Mouse (Mus musculus) activated CD4-positive, CD25-positive, alpha-beta regulatory T cell, adult 4 months (primary cell): ENCODE data around the gene Cnnm4. TPM values are rescaled to one million over a fixed set of nuclear protein-coding genes. Genes with fewer than 3 reads are reported as not detected.
"Not testable (repeated sequence)": the region's sequence is repeated elsewhere in the genome, so short reads cannot be mapped to it uniquely, and the experiment has no call there.

Source experiments
- ATAC-seq: one replicate; pipeline ENCODE4 v1.8.0; 2017
- polyA plus RNA-seq, 2 experiments: library from polyadenylated mRNA; unstranded; fragments of 100-300 nt; shearing (Covaris generic); gene quantifications; one replicate each; pipeline ENCODE4 v1.2.1; 2017

The Cnnm4 gene
- polyA plus RNA-seq, 2 experiments from 2014 or later: 9.0 to 10.4 TPM

DNA sequence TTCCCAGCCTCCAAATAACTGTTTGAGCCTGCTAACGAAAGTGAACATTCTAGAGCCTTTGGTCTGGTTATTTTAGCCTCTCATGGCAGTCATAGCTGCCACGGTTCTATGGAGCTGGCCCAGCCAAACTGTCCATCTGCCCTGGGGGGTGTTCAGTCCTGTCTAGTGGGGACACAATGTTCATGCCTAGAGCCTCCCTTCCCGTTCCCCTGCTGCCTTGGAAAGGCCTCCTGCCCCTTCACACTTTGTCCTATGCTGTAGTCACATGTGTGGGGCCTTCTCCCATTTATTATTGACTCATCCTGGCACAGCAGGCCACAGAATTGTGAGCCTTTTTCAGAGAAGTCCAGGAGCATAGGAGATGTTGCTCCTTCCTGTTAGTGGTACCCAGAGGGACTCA lies 46.8 kb downstream of the Cnnm4 start:
- ATAC-seq: no peak

DNA sequence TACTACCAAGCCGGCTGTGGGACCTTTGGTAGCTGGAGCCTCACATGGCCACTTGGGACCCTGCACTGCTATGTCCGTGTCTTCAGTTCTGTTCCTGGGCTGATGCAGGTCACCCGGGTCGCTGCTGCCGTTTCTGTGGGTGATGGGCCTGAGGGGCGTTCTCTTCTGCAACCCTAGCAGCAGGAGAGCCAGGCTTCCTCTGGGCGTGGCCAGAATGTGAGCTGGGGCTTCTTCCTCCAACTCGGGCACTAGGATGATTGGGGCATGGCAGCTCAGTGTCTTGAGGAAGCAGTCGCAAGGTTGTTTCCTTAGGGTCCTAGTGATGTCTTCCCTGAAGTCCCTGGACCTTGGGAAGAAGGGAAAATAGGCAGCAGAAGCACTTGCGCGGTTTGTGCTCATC lies 48.2 kb downstream of the Cnnm4 start:
- no peak for ATAC-seq

DNA sequence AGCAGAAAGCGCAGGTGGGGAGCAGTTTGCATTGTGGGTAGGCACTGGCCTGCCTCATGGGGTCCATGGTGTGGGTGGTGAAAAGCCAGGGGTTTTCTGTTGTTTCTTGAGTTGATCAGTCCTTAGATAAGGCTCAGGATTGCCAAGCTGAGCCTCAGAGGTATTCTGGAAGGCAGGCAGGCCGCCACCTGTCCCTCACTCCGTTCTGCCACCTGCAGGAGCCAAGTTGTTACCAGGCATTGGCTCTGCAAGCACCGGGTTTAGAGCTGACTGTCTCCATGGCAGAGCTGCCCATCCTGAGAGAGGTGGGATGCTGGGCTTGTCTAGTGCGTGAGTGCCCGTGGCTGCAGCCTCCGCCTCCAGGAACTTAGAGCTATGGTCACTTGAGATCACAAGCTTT lies 50.8 kb downstream of the Cnnm4 start:
- ATAC-seq: no peak

DNA sequence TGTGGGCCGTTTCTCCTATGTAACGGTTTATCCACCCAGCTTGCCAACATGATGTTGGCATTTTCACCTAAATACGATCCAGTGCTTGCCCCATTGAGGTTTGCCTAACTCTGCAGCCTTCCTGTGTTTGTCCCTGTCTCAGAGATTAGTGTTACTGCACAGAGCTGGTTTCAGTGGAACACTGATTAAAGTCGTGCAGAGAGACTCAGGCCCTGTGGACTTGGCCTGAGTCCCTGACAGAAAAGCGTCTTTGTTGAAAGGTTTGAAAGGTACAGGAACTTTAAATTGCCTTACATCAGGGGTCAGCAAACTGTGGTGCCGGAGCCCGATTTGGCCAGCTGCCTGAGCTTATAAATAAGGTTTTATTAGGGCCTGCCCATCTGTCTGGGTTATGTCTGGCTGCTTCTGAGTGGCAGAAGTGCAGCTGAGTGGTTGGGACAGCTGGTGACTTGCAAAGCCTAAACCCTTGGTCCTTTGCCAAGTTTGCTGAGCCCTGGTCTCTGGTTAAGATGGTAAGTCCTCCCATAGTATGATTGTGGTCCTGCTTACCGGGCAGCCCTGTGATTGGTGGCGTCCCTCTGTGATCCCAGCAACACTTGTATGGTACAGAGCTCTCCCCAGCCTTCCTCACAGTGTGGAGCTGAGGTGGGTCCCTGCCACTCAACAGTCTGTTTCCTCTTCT lies 52.1 kb downstream of the Cnnm4 start:
- ATAC-seq: no peak

DNA sequence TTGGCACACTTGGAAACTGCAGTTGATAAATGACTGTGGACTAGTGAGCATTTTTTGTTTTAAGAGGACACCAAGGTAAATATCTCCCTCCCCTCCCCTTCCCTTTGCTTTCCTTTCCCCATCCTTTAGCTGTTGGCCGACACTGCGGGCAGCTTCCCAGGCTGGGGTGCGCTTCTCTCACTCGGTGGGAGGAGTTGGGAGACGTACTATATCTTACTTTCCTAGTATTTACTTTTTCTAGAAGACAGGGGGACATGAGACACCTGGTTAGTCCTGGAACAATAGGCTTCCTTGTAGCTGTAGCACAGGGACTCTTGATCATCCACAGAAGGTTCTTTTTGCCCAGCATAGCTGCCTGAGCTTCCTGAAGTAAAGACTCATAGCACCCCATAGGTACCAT lies 52.6 kb downstream of the Cnnm4 start:
- ATAC-seq: no peak

DNA sequence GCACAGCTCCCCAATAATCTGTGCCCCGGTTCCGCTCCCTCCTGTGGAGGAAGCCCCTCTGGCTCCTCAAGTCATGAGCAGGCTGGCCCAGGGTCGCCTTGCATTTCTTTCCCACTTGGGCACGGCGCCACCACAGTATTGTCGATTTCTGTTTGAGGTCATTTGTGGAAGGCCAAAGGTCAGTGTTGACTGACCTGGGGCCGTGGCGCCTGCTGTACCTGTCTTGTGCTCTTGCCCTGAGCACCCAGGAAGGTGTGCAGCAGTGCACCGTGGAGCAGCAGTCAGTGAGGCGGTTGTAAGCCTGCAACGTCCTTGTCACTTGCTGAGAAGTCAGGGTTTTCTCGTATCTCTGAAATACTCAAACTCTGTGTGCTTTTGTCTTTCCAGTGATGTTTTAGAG lies 54.4 kb downstream of the Cnnm4 start:
- no peak for ATAC-seq

DNA sequence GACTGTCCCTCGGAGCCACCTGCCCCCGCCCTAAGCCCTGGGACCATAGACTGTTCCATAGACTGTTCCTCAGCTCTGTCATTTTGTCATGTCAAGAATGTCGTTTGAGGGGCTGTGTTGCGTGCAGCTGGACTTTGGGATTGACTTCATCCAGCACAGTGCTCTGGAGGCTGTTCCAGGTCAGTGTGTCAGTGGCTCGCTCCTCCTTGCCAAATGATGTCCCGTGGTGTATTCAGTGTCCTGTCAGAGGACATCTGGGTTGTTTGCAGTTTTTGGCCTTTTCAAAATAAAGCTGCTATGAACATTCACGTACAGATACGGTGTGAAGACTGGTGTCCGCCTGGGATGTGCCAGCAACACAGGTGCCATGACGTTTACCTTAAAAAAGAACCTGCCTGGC lies 55.5 kb downstream of the Cnnm4 start:
- no peak for ATAC-seq

DNA sequence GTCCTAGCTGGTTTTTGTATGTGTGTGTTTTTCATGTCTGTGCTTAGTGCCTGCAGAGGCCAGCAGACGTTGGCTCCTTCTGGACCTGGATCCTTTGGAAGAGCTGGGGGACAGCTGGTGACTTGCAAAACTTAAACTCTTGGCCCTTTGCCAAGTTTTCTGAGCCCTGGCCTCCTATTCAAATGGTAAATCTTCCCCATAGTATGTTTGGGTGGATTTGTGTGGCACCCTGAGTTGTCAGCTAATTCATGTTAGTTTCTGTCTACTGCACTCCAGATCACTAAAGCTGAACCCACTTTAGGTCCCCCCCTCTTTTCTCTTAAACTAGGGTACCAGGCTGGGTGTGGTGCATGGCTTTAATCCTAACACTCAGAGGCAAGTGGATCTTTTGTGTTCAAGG lies 56.9 kb downstream of the Cnnm4 start:
- ATAC-seq: no peak

DNA sequence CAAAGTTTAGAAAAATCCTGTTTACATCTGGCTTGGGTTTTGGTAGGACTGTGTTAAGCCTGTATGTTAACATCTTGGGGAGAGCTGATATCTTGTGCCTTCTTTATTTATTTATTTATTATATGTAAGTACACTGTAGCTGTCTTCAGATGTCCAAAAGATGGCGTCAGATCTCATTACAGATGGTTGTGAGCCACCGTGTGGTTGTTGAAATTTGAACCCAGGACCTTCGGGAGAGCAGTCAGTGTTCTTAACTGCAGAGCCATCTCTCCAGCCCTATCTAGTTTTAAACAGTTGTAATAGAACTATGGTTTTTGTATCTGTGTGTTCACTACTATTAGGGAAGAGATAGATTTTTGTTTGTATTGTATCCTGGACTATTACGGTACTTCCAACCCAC lies 57.9 kb downstream of the Cnnm4 start:
- ATAC-seq: no peak

DNA sequence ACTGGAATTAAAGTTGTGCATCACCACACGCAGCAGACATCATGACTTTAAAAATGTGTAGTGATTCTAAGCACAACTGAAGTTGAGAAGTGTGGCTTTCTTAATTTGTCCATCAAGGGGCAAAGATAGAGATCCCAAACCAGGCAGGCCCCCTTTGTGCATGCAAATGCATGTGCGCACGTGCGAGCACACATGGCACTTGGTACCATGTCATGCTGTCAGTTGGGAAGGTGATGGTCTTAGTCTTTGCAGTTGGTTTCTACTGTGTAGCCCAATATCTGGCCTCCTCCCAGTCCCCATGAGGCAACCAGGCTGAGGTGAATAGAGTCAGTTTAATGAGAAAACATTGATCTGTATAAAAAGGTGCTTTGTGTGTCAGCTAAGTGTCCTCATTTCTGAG lies 58.5 kb downstream of the Cnnm4 start:
- ATAC-seq: no peak

DNA sequence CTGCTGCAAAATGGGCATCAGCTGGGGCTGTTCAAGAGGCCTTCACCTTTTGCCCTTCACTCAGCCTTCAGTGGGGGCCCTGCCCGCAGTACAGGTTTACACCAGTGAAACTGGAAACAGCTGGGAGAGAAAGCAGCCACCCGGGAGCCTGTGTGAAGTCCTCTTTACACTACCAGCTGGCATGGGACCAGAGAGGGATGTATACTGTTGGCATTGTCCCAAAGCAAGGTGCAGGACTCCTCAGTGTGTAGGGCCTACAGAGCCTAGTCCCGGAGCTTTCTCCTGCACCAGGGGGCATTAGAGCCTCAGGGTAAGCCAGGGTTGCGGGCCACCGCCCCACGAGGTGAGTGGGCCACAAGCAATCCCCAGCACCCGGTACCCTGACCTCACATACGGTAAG lies 59.1 kb downstream of the Cnnm4 start:
- ATAC-seq: no peak

DNA sequence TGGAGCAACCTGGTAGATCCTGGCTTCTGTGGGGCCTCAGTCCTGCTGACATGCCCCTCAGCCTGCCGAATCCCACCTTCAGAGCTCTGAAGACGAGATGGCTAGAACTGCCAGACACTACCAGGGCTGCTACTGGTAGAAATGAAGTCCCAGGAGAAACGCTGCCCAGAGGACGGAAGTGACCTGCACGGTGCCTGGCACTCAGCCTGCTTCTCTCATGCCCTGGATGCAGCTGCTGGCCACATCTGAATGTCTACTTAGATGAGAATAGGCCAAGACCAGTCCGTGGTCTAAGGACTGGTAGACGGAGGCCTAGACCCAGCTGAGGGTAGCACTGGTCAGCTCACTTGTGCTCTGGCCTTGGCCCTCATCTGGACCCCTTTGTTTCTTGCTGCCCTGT lies 59.5 kb downstream of the Cnnm4 start:
- no peak for ATAC-seq

DNA sequence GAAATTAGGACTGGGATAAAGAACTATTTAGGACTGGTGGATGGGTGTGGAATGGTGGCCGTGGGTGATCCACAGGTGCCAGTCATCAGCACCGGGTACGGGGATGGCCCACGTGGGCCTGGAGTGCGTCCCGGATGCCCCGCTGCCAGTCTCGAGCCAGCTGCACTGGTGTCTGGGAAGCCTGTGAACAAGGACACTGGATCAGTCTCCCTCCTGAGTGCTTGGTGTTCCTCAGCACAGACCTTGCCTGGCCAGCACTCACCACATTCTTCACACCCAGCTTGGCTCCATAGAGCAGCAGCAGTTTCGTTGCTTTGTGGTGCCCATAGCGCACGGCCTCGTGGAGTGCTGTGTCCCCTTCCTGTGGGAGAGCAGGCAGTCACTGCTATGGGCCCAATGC lies 60.0 kb downstream of the Cnnm4 start:
- ATAC-seq: no peak

DNA sequence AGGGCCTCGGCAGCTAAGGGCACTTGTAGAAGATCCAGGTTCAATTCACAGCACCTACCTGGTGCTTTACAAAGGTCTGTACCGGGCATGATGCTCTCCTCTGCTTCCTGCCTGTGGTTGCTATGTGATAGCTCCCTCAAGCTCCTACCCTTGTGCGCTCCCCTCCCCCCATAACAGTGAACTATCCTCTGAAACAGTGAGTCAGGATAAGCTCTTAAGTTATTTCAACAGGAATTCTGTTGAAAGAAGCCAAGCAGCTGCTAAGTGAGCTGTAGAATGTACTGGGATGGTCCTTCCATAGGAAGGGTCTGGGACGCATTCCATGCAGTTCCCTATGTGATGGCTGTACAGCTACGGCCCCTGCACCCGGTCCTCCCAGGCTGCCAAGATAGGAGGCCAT lies 62.1 kb downstream of the Cnnm4 start:
- ATAC-seq: no peak

DNA sequence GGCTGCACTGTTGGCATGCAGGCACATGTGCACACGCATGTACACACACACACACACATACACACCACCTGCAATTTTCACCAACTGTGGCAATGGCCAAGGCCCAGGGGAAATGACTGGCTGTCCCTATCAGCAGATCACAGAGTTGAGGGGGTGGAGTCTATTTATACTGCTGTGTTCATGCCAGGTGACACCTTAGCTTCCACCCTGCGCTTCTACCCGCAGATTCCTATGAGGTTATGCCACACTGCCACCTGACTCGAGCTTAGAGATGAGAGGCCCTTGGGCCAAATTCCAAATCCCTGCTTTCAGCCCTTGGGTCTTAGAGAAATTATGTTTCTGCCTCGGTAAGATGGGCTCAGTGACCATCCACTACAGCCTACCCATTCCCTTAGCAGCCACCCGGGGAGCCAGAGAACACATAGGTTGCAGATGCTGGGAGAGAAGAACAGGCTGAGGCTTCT lies 63.2 kb downstream of the Cnnm4 start:
- no peak for ATAC-seq

DNA sequence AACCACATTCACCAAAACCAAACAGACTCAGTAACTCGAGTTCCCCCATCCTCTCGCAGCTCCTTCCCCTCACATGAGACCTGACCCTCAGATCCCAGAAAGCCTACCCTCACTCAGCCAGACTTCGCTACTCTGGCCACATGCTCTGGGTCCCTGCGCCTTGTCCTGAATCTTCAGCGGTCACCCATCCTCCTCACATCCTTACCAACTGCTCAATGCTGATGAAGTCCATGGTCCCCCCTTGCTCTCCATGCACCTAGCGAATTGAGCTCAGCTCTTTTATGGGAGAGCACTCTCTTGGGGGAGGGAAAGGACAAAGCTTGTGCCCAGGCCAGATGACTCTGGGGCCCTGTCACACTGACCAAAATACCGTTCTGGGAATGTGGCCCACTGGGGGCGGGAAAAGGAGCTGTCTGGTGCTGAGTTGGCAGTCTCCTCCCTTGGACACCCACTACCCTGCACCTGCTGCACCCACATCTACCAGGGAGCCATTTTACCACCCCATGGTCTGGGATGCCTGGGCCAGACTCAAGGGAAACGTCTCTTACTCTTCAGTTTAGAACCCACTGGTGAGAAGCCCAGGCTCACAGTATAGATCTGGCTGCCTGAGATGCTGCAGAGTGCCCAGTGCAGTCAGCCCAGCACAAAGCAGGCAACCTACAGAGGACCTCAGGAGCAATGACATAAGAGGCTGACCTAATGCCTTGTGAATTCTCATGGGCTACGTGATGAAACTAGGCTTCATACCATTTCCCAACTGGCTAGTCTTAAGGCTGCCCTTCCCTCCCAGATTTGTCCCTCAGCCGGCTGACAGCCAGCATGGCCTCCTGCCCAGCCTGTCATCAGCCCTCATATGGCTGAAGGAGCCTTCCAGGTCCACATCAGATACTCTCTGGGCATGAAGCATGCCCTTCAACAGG lies 64.3 kb downstream of the Cnnm4 start:
- no peak for ATAC-seq

DNA sequence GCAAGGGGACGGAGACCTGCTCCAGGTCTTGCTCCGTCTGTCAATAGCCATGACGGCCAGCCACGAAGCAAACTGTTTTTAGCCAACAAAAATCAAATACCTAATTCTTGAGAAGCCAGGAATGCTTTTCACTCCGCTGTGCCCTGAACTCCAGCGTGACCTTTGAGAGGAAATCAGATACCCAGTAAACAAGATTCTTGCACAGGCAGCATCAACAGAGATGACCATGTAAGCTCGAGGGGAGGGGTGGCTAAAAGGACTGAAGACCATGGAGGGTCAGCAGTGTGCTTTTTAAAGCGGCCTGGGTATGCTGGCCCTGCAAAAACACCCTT lies 64.9 kb downstream of the Cnnm4 start:
- ATAC-seq: no peak

DNA sequence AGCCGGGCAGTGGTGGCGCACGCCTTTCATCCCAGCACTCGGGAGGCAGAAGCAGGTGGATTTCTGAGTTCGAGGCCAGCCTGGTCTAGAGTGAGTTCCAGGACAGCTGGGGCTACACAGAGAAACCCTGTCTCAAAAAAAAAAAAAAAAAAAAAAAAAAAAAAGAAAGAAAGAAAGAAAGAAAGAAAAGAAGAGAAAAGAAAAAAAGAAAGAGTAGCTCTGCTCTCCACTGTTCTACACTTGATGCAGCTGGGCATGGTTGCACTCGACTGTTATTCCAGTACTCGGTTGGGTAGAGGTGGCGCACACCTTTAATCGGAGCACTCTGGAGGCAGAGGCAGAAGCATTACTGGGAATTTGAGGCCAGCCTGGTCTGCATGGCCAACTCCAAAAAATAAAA lies 65.4 kb downstream of the Cnnm4 start, which contains the start of gene Ankrd23:
Gene Ankrd23 (minus strand): TSS at position 101 of the 400 bp plus-strand sequence.
- ATAC-seq: not testable (repeated sequence)

DNA sequence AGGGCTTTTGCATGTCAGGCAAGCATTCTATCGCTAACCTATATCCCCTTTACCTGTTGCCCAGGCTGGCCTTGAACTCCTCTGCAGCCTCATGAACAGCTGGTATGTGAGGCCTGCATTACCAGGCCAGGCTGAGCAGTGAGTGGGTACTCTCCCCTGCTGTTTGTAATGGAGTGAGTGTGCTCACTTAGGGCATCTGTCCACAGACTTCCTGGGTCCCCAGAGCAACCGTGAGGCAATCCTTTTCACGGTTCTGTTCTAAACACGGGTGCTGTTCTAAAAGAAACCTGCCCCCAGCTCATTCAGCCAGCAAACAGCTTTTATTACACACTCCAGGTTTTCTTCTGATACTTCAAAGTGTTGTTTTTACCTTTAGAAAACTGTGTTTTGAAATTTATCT lies 67.3 kb downstream of the Cnnm4 start:
- ATAC-seq: no peak

DNA sequence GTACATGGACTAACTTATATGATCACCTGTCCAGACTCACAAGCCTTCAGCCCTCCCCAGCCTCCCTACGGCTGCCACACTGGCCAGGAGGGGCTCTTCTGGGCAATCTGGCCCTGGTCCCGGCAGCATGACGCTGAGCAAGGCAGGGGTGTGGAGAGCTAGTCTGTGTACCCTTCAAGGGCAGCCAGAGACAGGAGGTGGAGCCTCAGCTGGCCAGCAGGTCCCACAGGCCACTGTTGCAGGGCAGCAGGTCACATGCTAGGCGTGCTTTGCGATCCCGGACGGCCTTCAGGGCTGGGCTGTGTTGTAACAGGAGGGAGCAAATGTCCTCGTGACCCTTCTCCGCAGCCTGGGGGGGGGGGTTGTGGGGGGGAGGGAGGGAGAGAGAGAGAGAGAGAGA lies 67.8 kb downstream of the Cnnm4 start, which contains the start of gene Gm42417:
Gene Gm42417 (minus strand): TSS at position 244 of the 400 bp plus-strand sequence.
- ATAC-seq: no peak

DNA sequence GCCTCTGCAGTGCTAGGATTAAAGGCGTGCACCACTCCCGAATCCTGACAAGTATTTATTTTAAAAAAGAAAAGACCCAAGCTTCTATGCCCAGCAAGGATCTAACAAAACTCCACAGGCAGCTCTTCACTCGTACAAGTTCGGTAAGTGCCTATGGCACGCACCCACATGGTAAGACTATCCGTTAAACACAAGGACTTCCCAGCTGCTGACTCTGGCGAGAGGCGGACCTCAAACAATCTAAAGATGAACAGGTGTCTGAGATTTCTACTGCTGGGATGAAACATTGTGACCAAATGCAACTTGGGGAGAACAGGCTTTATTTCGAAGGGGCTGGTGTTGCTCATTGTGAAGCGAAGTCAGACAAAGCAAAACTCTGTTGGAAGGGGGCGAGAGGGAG lies 68.7 kb downstream of the Cnnm4 start:
- ATAC-seq: no peak

DNA sequence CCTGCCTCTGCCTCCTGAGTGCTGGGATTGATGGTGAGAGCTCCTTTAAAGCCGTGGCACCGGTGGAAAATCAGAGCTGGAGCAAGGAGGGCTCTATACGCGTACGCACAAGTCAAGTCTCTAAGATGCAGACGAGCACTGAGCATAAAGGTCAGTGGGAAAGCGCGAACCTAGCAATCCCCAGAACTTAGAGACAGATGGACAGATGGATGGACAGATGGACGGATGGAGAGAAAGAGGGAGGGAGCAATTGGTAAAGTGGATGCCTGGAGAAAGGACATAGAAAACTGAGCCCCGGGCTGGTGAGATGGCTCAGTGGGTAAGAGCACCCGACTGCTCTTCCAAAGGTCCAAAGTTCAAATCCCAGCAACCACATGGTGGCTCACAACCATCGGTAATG lies 69.4 kb downstream of the Cnnm4 start:
- ATAC-seq: no peak

DNA sequence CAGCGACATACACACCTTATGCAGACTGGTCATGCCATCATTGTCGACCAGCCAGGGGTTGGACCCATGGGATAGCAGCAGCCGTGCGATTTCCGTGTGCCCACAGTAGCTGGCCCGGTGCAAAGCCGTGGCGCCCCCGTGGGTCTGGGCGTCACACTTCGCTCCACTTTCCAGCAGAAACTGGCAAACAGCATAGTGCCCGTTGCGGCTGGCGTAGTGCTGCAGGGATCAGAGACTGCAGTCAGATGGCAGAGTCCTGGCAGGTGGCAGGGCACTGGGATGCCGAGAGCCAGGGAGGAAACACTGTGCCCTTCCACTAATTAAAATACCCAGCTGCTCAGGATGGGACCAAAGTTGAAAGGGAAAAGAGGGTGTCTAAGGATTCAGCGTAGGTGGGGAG lies 70.4 kb downstream of the Cnnm4 start:
- no peak for ATAC-seq

DNA sequence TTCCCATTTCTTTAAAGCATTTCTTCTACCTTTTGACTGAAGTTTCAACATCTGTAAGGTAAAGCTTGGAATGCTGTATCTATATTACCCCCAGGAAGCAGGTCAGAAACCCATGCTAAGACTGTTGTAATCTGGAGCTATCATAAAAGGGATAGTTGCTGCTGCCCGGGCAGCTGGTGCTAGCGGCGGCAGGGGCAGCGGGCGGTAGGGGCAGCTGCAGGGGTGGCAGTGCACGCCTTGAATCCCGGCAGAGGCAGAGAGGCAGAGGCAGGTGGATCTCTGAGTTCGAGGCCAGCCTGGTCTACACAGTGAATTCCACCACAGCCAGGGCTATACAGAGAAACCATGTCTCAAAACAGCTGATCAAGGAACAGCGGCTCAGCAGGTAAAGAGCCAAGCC lies 71.5 kb downstream of the Cnnm4 start:
- no peak for ATAC-seq
